Comparison of ENCODE assay signal across 19 mouse cellular contexts in the genomic region with DNA sequence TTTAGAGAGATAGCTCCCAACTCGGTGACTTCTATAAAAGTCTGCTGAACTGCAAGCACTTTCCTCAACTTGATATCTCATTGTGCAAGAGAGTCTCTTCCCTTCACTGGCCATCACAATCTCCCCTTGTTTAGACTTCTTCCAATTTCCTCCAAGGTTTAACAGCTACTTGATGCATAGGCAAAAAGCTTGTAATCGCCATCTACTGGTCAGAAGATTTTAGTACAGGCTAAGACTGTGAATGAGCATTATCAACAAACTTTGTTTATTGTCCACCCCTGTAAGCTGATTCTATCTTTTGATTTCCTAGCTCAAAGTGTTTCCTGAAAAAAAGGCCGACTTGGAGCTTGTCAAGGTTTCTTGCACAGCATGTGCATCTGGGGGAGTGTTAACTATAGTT. TPM values are rescaled to one million over a fixed set of nuclear protein-coding genes. Genes with fewer than 3 reads are reported as not detected.
DNase-seq lines count a peak whose midpoint lies in the region; ATAC-seq lines count a peak whose summit lies in the region.
"Had no signal": no experiment of that assay in that cellular context is flagged by ENCODE, and none has a peak within 500 bp of the region (broad histone marks: within the 10 kb centered on the region; RNA-seq: fewer than 3 reads in every experiment).

No protein-coding gene starts in this region.

- H3K36me3 ChIP-seq in hindbrain, embryonic 11.5 days (ENCODE audit: control insufficient read depth, insufficient read depth, low read length) = no peaks in the 10 kb centered on the region
- no peaks in the 10 kb centered on the region for H3K36me3 ChIP-seq in hindbrain, embryonic 12.5 days
- H3K36me3 ChIP-seq in midbrain, embryonic 14.5 days (ENCODE audit: control insufficient read depth, insufficient read depth, low read length) = no peaks in the 10 kb centered on the region
- no peaks in the 10 kb centered on the region for H3K36me3 ChIP-seq in midbrain, embryonic 10.5 days
- H3K36me3 ChIP-seq: heart, embryonic 13.5 days; hindbrain, embryonic 15.5 days; liver, embryonic 12.5 days; neural tube, embryonic 13.5 days; stomach, embryonic 15.5 days had no signal

- no peaks in the 10 kb centered on the region for H3K9me3 ChIP-seq in hindbrain, embryonic 11.5 days (ENCODE audit: control insufficient read depth, low read length)
- no peaks in the 10 kb centered on the region for H3K9me3 ChIP-seq in hindbrain, embryonic 12.5 days (replicated peaks)
- no peaks in the 10 kb centered on the region for H3K9me3 ChIP-seq in midbrain, embryonic 14.5 days (ENCODE audit: control insufficient read depth, low read length)
- H3K9me3 ChIP-seq in midbrain, embryonic 10.5 days (replicated peaks) = no peaks in the 10 kb centered on the region
- H3K9me3 ChIP-seq: heart, embryonic 13.5 days; hindbrain, embryonic 15.5 days; liver, embryonic 12.5 days; neural tube, embryonic 13.5 days; stomach, embryonic 15.5 days had no signal

- no peaks in the 10 kb centered on the region for H3K4me1 ChIP-seq in hindbrain, embryonic 11.5 days (replicated peaks; ENCODE audit: control insufficient read depth, insufficient read depth, low read length)
- no peaks in the 10 kb centered on the region for H3K4me1 ChIP-seq in hindbrain, embryonic 12.5 days
- no peaks in the 10 kb centered on the region for H3K4me1 ChIP-seq in midbrain, embryonic 14.5 days (ENCODE audit: control insufficient read depth, insufficient read depth, low read length)
- H3K4me1 ChIP-seq in midbrain, embryonic 10.5 days = no peaks in the 10 kb centered on the region
- H3K4me1 ChIP-seq: heart, embryonic 13.5 days; hindbrain, embryonic 15.5 days; liver, embryonic 12.5 days; neural tube, embryonic 13.5 days; stomach, embryonic 15.5 days had no signal

- peak; percentile 1 for DNase-seq in hindbrain, embryonic 11.5 days (ENCODE audit: low spot score)
- peak; percentile 4 for DNase-seq in midbrain, embryonic 14.5 days
- DNase-seq in midbrain, embryonic 10.5 days (ENCODE audit: low spot score) = no peak
- peak; percentile 20 for DNase-seq in embryo, embryonic 10.5 days (ENCODE audit: low spot score)
- DNase-seq in gastrocnemius, adult 8-10 months (ENCODE audit: low spot score in 2 of 2) = no peak
- DNase-seq in cerebellum, adult 9-10 months = no peak
- DNase-seq in spleen, adult 18-20 months = no peak
- DNase-seq: cerebellum, postnatal 36 days; gastrocnemius, adult 2 months; kidney, postnatal 36 days; right cerebral cortex, adult 18-20 months; thymus, postnatal 4 days had no signal

- 13% methylated on average over 3 of the region's 3 CpGs for WGBS in hindbrain, embryonic 11.5 days
- WGBS in hindbrain, embryonic 12.5 days = 25% methylated on average over 3 of the region's 3 CpGs
- WGBS in midbrain, embryonic 14.5 days = 27% methylated on average over 3 of the region's 3 CpGs
- 32% methylated on average over 3 of the region's 3 CpGs for WGBS in midbrain, embryonic 10.5 days

- H3K9ac ChIP-seq in hindbrain, embryonic 11.5 days (ENCODE audit: low read depth, low read length) = no peak overlapping the region
- no peak overlapping the region for H3K9ac ChIP-seq in hindbrain, embryonic 12.5 days
- H3K9ac ChIP-seq in midbrain, embryonic 14.5 days (replicated peaks; ENCODE audit: low read length) = no peak overlapping the region
- H3K9ac ChIP-seq: heart, embryonic 13.5 days; hindbrain, embryonic 15.5 days; liver, embryonic 12.5 days; neural tube, embryonic 13.5 days; stomach, embryonic 15.5 days had no signal

- no peak for ATAC-seq in hindbrain, embryonic 11.5 days (ENCODE audit: low FRiP score)
- ATAC-seq in hindbrain, embryonic 12.5 days (ENCODE audit: low FRiP score) = no peak
- no peak for ATAC-seq in midbrain, embryonic 14.5 days (ENCODE audit: low FRiP score, low TSS enrichment)
- ATAC-seq: liver, embryonic 12.5 days had no signal

- H3K27me3 ChIP-seq in hindbrain, embryonic 11.5 days (ENCODE audit: control insufficient read depth, insufficient read depth, low read length) = no peaks in the 10 kb centered on the region
- H3K27me3 ChIP-seq in hindbrain, embryonic 12.5 days = no peaks in the 10 kb centered on the region
- no peaks in the 10 kb centered on the region for H3K27me3 ChIP-seq in midbrain, embryonic 14.5 days (ENCODE audit: control insufficient read depth, insufficient read depth, low read length)
- H3K27me3 ChIP-seq in midbrain, embryonic 10.5 days (ENCODE audit: low read depth, poor library complexity, severe bottlenecking) = no peaks in the 10 kb centered on the region
- H3K27me3 ChIP-seq: heart, embryonic 13.5 days; hindbrain, embryonic 15.5 days; liver, embryonic 12.5 days; neural tube, embryonic 13.5 days; stomach, embryonic 15.5 days had no signal

- no peak overlapping the region for H3K27ac ChIP-seq in hindbrain, embryonic 11.5 days (ENCODE audit: low read depth, low read length)
- no peak overlapping the region for H3K27ac ChIP-seq in hindbrain, embryonic 12.5 days
- no peak overlapping the region for H3K27ac ChIP-seq in midbrain, embryonic 14.5 days (replicated peaks; ENCODE audit: low read depth, low read length)
- no peak overlapping the region for H3K27ac ChIP-seq in midbrain, embryonic 10.5 days (replicated peaks)
- H3K27ac ChIP-seq: gastrocnemius, adult 2 months; heart, embryonic 13.5 days; hindbrain, embryonic 15.5 days; liver, embryonic 12.5 days; neural tube, embryonic 13.5 days; stomach, embryonic 15.5 days had no signal

- H3K4me3 ChIP-seq in hindbrain, embryonic 11.5 days (ENCODE audit: low read depth, low read length) = no peak overlapping the region
- H3K4me3 ChIP-seq in hindbrain, embryonic 12.5 days = no peak overlapping the region
- no peak overlapping the region for H3K4me3 ChIP-seq in midbrain, embryonic 14.5 days (replicated peaks; ENCODE audit: low read depth, low read length)
- H3K4me3 ChIP-seq in midbrain, embryonic 10.5 days = no peak overlapping the region
- H3K4me3 ChIP-seq: gastrocnemius, adult 2 months; heart, embryonic 13.5 days; hindbrain, embryonic 15.5 days; liver, embryonic 12.5 days; neural tube, embryonic 13.5 days; stomach, embryonic 15.5 days had no signal

- H3K4me2 ChIP-seq in hindbrain, embryonic 11.5 days (replicated peaks; ENCODE audit: low read depth, low read length) = no peak overlapping the region
- H3K4me2 ChIP-seq in hindbrain, embryonic 12.5 days (replicated peaks) = no peak overlapping the region
- H3K4me2 ChIP-seq in midbrain, embryonic 14.5 days (ENCODE audit: low read length) = no peak overlapping the region
- H3K4me2 ChIP-seq: heart, embryonic 13.5 days; hindbrain, embryonic 15.5 days; liver, embryonic 12.5 days; neural tube, embryonic 13.5 days; stomach, embryonic 15.5 days had no signal

RNA-seq across cellular contexts. Expression of a gene that starts 24.5 kb away (rescaled TPM):
- 0.04 and 0.26 TPM in 2 replicates for polyA plus RNA-seq in hindbrain, embryonic 11.5 days (2014; fragmentation: Nextera tagmentation; extraction: Ambion mirVana)
- not detected in 2 replicates for polyA plus RNA-seq in hindbrain, embryonic 12.5 days (2016; fragmentation: Nextera tagmentation; extraction: Ambion mirVana)
- 0.18 TPM in 1 of 2 replicates, not detected in the other for polyA plus RNA-seq in midbrain, embryonic 14.5 days (2014; fragmentation: Nextera tagmentation; extraction: Ambion mirVana)
- polyA plus RNA-seq in midbrain, embryonic 10.5 days (2016; fragmentation: Nextera tagmentation; extraction: Ambion mirVana) = 0.19 TPM in 1 of 2 replicates, not detected in the other
- not detected for total RNA-seq in gastrocnemius, adult 8-10 months (2022)
- total RNA-seq: gastrocnemius, adult 2 months; left cerebral cortex, adult 8-10 months had no signal
- polyA plus RNA-seq: hindbrain, embryonic 15.5 days; neural tube, embryonic 13.5 days had no signal

RNA-seq across cellular contexts. Expression of a gene that starts 48.2 kb away (rescaled TPM):
- 9.8 and 10.5 TPM in 2 replicates for polyA plus RNA-seq in hindbrain, embryonic 11.5 days (2014; fragmentation: Nextera tagmentation; extraction: Ambion mirVana)
- polyA plus RNA-seq in hindbrain, embryonic 12.5 days (2016; fragmentation: Nextera tagmentation; extraction: Ambion mirVana) = 11.0 and 12.1 TPM in 2 replicates
- polyA plus RNA-seq in midbrain, embryonic 14.5 days (2014; fragmentation: Nextera tagmentation; extraction: Ambion mirVana) = 17.9 and 21.4 TPM in 2 replicates
- 6.9 TPM in 2 replicates for polyA plus RNA-seq in midbrain, embryonic 10.5 days (2016; fragmentation: Nextera tagmentation; extraction: Ambion mirVana)
- total RNA-seq in gastrocnemius, adult 8-10 months (2022) = 1 to 10 TPM; 4.5 to 8.1 (median 5.5) TPM

Comparison
In these comparisons a context has a peak if more than half of its experiments do, and no peak if none do; other contexts are left out.
1. DNase-seq: peak in hindbrain, embryonic 11.5 days (single experiment), midbrain, embryonic 14.5 days (single experiment) and embryo, embryonic 10.5 days (single experiment); none in midbrain, embryonic 10.5 days (single experiment), gastrocnemius, adult 8-10 months (0 of 2), cerebellum, adult 9-10 months (single experiment) and spleen, adult 18-20 months (0 of 2).